Mouse (Mus musculus) myocyte (in vitro differentiated cells): ENCODE results near the gene Luzp1. TPM values are rescaled to one million over a fixed set of nuclear protein-coding genes. Genes with fewer than 3 reads are reported as not detected.

Experiments
- H3K27me3 ChIP-seq: one replicate; pipeline ENCODE4 v1.6.1; 2011; ENCODE audit not compliant: control insufficient read depth, insufficient read depth, insufficient read length
- H3K36me3 ChIP-seq: one replicate; pipeline ENCODE4 v1.6.1; 2011; ENCODE audit not compliant: control insufficient read depth, insufficient read depth
- H3K4me2 ChIP-seq: one replicate; pipeline ENCODE4 v1.6.1; 2011; ENCODE audit warnings: low read depth, control low read depth
- H3K4me3 ChIP-seq: one replicate; pipeline ENCODE4 v1.5.1; 2011; ENCODE audit warnings: mild to moderate bottlenecking, control low read depth, moderate library complexity
- H3K79me2 ChIP-seq: one replicate; pipeline ENCODE4 v1.6.1; 2011; ENCODE audit not compliant: control insufficient read depth, insufficient read depth
- H3ac ChIP-seq: one replicate; pipeline ENCODE4 v1.6.1; 2011; ENCODE audit not compliant: control insufficient read depth, insufficient read length
- CEBPB ChIP-seq: IDR thresholded peaks from 2 replicates; pipeline ENCODE4 v1.6.1; 2011; ENCODE audit warnings: mild to moderate bottlenecking, moderate library complexity; ENCODE audit not compliant: poor library complexity, insufficient read depth, severe bottlenecking
- E2F4 ChIP-seq: IDR thresholded peaks from one replicate; pipeline ENCODE4 v1.6.1; 2011; ENCODE audit warnings: mild to moderate bottlenecking, control low read depth, moderate library complexity; ENCODE audit not compliant: insufficient read depth
- MAX ChIP-seq: IDR thresholded peaks from one replicate; pipeline ENCODE4 v1.6.1; 2011; ENCODE audit warnings: low read depth, mild to moderate bottlenecking, control low read depth
- MYOD1 ChIP-seq, 3 experiments: IDR thresholded peaks; one replicate each; pipeline ENCODE4 v1.6.1; 2011; ENCODE audit warnings: control low read depth in 2 of 3, low read depth in 2 of 3, mild to moderate bottlenecking in 2 of 3, moderate library complexity in 1 of 3; ENCODE audit not compliant: insufficient read length in 2 of 3, control insufficient read depth in 1 of 3
- MYOG ChIP-seq, 3 experiments: IDR thresholded peaks; one replicate each; pipeline ENCODE4 v1.6.1; 2011; ENCODE audit warnings: control low read depth in 2 of 3, low read depth in 2 of 3, mild to moderate bottlenecking in 2 of 3; ENCODE audit not compliant: insufficient read length in 2 of 3, control insufficient read depth in 1 of 3, insufficient read depth in 1 of 3
- POLR2A ChIP-seq: IDR thresholded peaks from one replicate; pipeline ENCODE4 v1.6.1; 2011; ENCODE audit warnings: low read depth, mild to moderate bottlenecking, control low read depth, moderate library complexity; ENCODE audit not compliant: insufficient read length
- POLR2AphosphoS2 ChIP-seq: IDR thresholded peaks from one replicate; pipeline ENCODE4 v1.6.1; 2011; ENCODE audit warnings: low read depth, control low read depth; ENCODE audit not compliant: insufficient read length
- REST ChIP-seq: IDR thresholded peaks from one replicate; pipeline ENCODE4 v1.6.1; 2011; ENCODE audit warnings: mild to moderate bottlenecking, control low read depth, moderate library complexity; ENCODE audit not compliant: insufficient read depth, insufficient read length
- SRF ChIP-seq: IDR thresholded peaks from one replicate; pipeline ENCODE4 v1.6.1; 2011; ENCODE audit warnings: low read depth; ENCODE audit not compliant: control insufficient read depth, insufficient read length
- TCF12 ChIP-seq: IDR thresholded peaks from one replicate; pipeline ENCODE4 v1.6.1; 2011; ENCODE audit warnings: mild to moderate bottlenecking, control low read depth; ENCODE audit not compliant: poor library complexity, insufficient read depth, severe bottlenecking
- TCF3 ChIP-seq: IDR thresholded peaks from one replicate; pipeline ENCODE4 v1.6.1; 2011; ENCODE audit warnings: low read depth, control low read depth; ENCODE audit not compliant: insufficient read length
- USF1 ChIP-seq: IDR thresholded peaks from one replicate; pipeline ENCODE4 v1.6.1; 2011; ENCODE audit warnings: low read depth, mild to moderate bottlenecking, control low read depth, moderate library complexity
- polyA plus RNA-seq: library from polyadenylated mRNA; unstranded; fragments of >200 nt; fragmentation: generic; extraction: Trizol; gene quantifications from one replicate; pipeline ENCODE4 v1.2.1, GENCODE M21; 2012; ENCODE audit warnings: missing spikeins

The Luzp1 gene
- polyA plus RNA-seq, 1 experiment = 12.5 TPM

GRCm38 (mm10) chr4:136486549-136486948 is 17.0 kb downstream of the Luzp1 start:
- TF ChIP-seq CEBPB = no peak
- no peak for TF ChIP-seq MYOD1 (IDR thresholded peaks at IDR 0.05; ENCODE audit: control insufficient read depth in 1 of 3, insufficient read length in 2 of 3, low read depth in 2 of 3)
- no peak for TF ChIP-seq MAX
- TF ChIP-seq E2F4 = no peak
- no peak for TF ChIP-seq POLR2A
- no peak for TF ChIP-seq USF1
- no peak for TF ChIP-seq SRF
- no peak for TF ChIP-seq TCF3
- TF ChIP-seq TCF12 = no peak
- no peak for TF ChIP-seq POLR2AphosphoS2
- no peak for TF ChIP-seq REST
- TF ChIP-seq MYOG (IDR thresholded peaks at IDR 0.05; ENCODE audit: control insufficient read depth in 1 of 3, insufficient read depth in 1 of 3, insufficient read length in 2 of 3, low read depth in 2 of 3) = no peak
- H3K79me2 ChIP-seq = peaks cover 100% of the 10 kb centered on the region

GRCm38 (mm10) chr4:136495993-136496392 is 26.4 kb downstream of the Luzp1 start:
- Histone ChIP-seq H3K79me2 (peaks cover 94% of the 10 kb centered on the region), H3K36me3 (no peaks in the 10 kb centered on the region), H3ac (no peak overlapping the region), H3K4me2 (no peak overlapping the region), H3K4me3 (no peak overlapping the region), H3K27me3 (no peaks in the 10 kb centered on the region)
- TF ChIP-seq CEBPB = 0 out of 2 replicates have a peak, but pooled peaks have one; percentile 1
- no peak for TF ChIP-seq TCF3
- TF ChIP-seq MYOG (IDR thresholded peaks at IDR 0.05; ENCODE audit: control insufficient read depth in 1 of 3, insufficient read depth in 1 of 3, insufficient read length in 2 of 3, low read depth in 2 of 3) = no peak
- peak; percentile 8 for TF ChIP-seq USF1
- TF ChIP-seq POLR2A = no peak
- no peak for TF ChIP-seq POLR2AphosphoS2
- TF ChIP-seq SRF = no peak

More at GRCm38 (mm10) chr4:136486549-136486948, 17.0 kb downstream of the Luzp1 start:
- Histone ChIP-seq H3ac (no peak overlapping the region), H3K36me3 (no peaks in the 10 kb centered on the region), H3K27me3 (no peaks in the 10 kb centered on the region), H3K4me3 (no peak overlapping the region), H3K4me2 (no peak overlapping the region)

GRCm38 (mm10) chr4:136505426-136506215 is 36.1 kb downstream of the Luzp1 start:
- H3K79me2 ChIP-seq = peaks cover 96% of the 10 kb centered on the region
- no peaks in the 10 kb centered on the region for H3K27me3 ChIP-seq
- H3K36me3 ChIP-seq = no peaks in the 10 kb centered on the region
- H3ac ChIP-seq = no peak overlapping the region
- TF ChIP-seq CEBPB (no peak), TCF12 (no peak), REST (no peak), POLR2A (no peak), POLR2AphosphoS2 (no peak), E2F4 (no peak)
- no peak overlapping the region for H3K4me3 ChIP-seq
- no peak overlapping the region for H3K4me2 ChIP-seq

GRCm38 (mm10) chr4:136509857-136510256 is 40.3 kb downstream of the Luzp1 start:
- Histone ChIP-seq H3K79me2 (peaks cover 98% of the 10 kb centered on the region), H3K4me3 (no peak overlapping the region), H3K36me3 (no peaks in the 10 kb centered on the region), H3K4me2 (no peak overlapping the region), H3ac (no peak overlapping the region), H3K27me3 (no peaks in the 10 kb centered on the region)
- no peak for TF ChIP-seq SRF
- TF ChIP-seq E2F4 = no peak
- no peak for TF ChIP-seq USF1
- no peak for TF ChIP-seq POLR2A
- no peak for TF ChIP-seq POLR2AphosphoS2
- no peak for TF ChIP-seq TCF3
- no peak for TF ChIP-seq CEBPB
- TF ChIP-seq TCF12 = no peak
- no peak for TF ChIP-seq MYOD1 (IDR thresholded peaks at IDR 0.05; ENCODE audit: control insufficient read depth in 1 of 3, insufficient read length in 2 of 3, low read depth in 2 of 3)
- TF ChIP-seq MAX = no peak
- no peak for TF ChIP-seq MYOG (IDR thresholded peaks at IDR 0.05; ENCODE audit: control insufficient read depth in 1 of 3, insufficient read depth in 1 of 3, insufficient read length in 2 of 3, low read depth in 2 of 3)

GRCm38 (mm10) chr4:136511708-136512107 is 42.1 kb downstream of the Luzp1 start:
- Histone ChIP-seq H3K4me3 (no peak overlapping the region), H3K27me3 (no peaks in the 10 kb centered on the region), H3ac (no peak overlapping the region), H3K79me2 (peaks cover 99% of the 10 kb centered on the region), H3K36me3 (no peaks in the 10 kb centered on the region), H3K4me2 (peak overlapping the region; percentile 22)
- TF ChIP-seq TCF12 (no peak), REST (no peak), MYOD1 (IDR thresholded peaks at IDR 0.05; ENCODE audit: control insufficient read depth in 1 of 3, insufficient read length in 2 of 3, low read depth in 2 of 3) (no peak), TCF3 (no peak), MYOG (IDR thresholded peaks at IDR 0.05; ENCODE audit: control insufficient read depth in 1 of 3, insufficient read depth in 1 of 3, insufficient read length in 2 of 3, low read depth in 2 of 3) (no peak), POLR2A (no peak), CEBPB (no peak), SRF (no peak), MAX (no peak), E2F4 (no peak), USF1 (no peak), POLR2AphosphoS2 (no peak)
